Mouse (Mus musculus) adrenal gland, postnatal 0 days (tissue): ENCODE results near the gene Dusp28. TPM values are rescaled to one million over a fixed set of nuclear protein-coding genes. Genes with fewer than 3 reads are reported as not detected.

Experiments
- polyA plus RNA-seq: library from polyadenylated mRNA; unstranded; fragments of >200 nt; fragmentation: Nextera tagmentation; extraction: Ambion mirVana; gene quantifications from 2 replicates; pipeline ENCODE4 v1.2.1, GENCODE M21; 2015

Gene Dusp28
- polyA plus RNA-seq: 36.9 and 46.6 TPM in 2 replicates

GRCm38 (mm10) chr1:92906779-92907631 lies at the start of gene Dusp28:
TSS of gene Dusp28 (plus strand) at chr1:92906981.

GRCm38 (mm10) chr1:92902786-92903185 lies 4.0 kb upstream of the Dusp28 start, which contains the start of gene Ankmy1:
TSS of gene Ankmy1 (minus strand) at chr1:92902906.

GRCm38 (mm10) chr1:92910239-92910885 lies 3.6 kb downstream of the Dusp28 start, which contains the start of gene Rnpepl1:
TSS of gene Rnpepl1 (plus strand) at chr1:92910783.

GRCm38 (mm10) chr1:92934182-92934827 lies 27.5 kb downstream of the Dusp28 start, which contains the start of gene Capn10:
TSS of gene Capn10 (plus strand) at chr1:92934376.

GRCm38 (mm10) chr1:92950607-92951006 lies 43.8 kb downstream of the Dusp28 start, which contains the start of gene Gpr35:
TSS of gene Gpr35 (plus strand) at chr1:92950865.

Other genes with a start within 250 kb of the Dusp28 start
- 31.6 and 35.1 TPM in 2 replicates for gene Gpc1, start 75.3 kb upstream of the Dusp28 start, polyA plus RNA-seq
- 0.40 and 0.58 TPM in 2 replicates for gene Ankmy1, start 4.1 kb upstream of the Dusp28 start, polyA plus RNA-seq
- 28.0 and 43.7 TPM in 2 replicates for gene Rnpepl1, start 3.8 kb downstream of the Dusp28 start, polyA plus RNA-seq
- gene Capn10, start 27.4 kb downstream of the Dusp28 start, polyA plus RNA-seq: 22.4 and 25.8 TPM in 2 replicates
- 0.47 and 0.58 TPM in 2 replicates for gene Gpr35, start 43.9 kb downstream of the Dusp28 start, polyA plus RNA-seq
- gene Aqp12, start 99.4 kb downstream of the Dusp28 start, polyA plus RNA-seq: 0.21 TPM in 1 of 2 replicates, not detected in the other
- 34.3 and 67.0 TPM in 2 replicates for gene Kif1a, start 195.0 kb downstream of the Dusp28 start, polyA plus RNA-seq
- 9.1 and 12.7 TPM in 2 replicates for gene Agxt, start 228.3 kb downstream of the Dusp28 start, polyA plus RNA-seq